Mouse (Mus musculus) cortical plate, adult 2 months (tissue): ENCODE measurements at regions not wholly inside any gene's neighbourhood (a gene's known extent, or its start where the extent isn't known, plus 50 kb on each side); places are given as distances from the start of the nearest gene placed in this dataset.

ENCODE experiments used
- CTCF ChIP-seq: fragments of 200-500 bp; IDR thresholded peaks from 2 replicates; pipeline ENCODE4 v1.5.1; 2011; ENCODE audit warnings: mild to moderate bottlenecking, control low read depth, low read length; ENCODE audit not compliant: insufficient read depth; ENCODE audit errors: extremely low read depth
- POLR2A ChIP-seq: fragments of 200-500 bp; IDR thresholded peaks from 2 replicates; pipeline ENCODE4 v1.6.1; 2011; ENCODE audit warnings: mild to moderate bottlenecking, low read length, control low read depth; ENCODE audit not compliant: insufficient read depth; ENCODE audit errors: extremely low read depth

- no peak for TF ChIP-seq CTCF
- no peak for TF ChIP-seq POLR2A
Observed at GRCm38 (mm10) chr4:54615886-54616285, 329.0 kb upstream of the Zfp462 start.
